Mouse (Mus musculus) heart, postnatal 4 days (tissue): Measurements from ENCODE around the gene Pear1. TPM values are rescaled to one million over a fixed set of nuclear protein-coding genes. Genes with fewer than 3 reads are reported as not detected.

ENCODE experiments used
- DNase-seq: peaks from one replicate; pipeline ENCODE4 v3.0.0; 2021
- total RNA-seq, 2 experiments: library from RNA; stranded (reverse); gene quantifications; 2 replicates each; pipeline ENCODE4 v1.2.3; 2021

Gene Pear1
- total RNA-seq, 2 experiments from 2014 or later: 24.8 to 26.1 TPM

DNA sequence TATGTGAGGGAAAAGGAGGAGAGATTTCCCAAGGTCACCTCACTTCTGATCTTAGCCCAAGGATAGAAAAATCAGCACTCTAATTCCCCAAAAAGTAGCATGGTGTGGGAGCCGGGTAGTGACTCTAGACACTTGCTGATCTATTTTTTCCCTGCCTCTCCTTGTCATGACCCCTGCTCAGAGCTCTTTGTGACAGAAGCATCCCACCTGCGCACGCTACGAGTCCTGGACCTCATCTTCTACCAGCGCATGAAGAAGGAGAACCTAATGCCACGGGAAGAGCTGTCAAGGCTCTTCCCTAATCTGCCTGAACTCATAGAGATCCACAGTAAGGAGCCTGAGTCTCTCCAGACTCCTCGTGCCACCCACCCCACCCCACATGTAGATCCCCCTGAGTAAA lies 97.9 kb downstream of the Pear1 start:
- no peak for DNase-seq

GRCm38 (mm10) chr3:87725396-87726160 lies 98.5 kb downstream of the Pear1 start:
- DNase-seq: no peak

GRCm38 (mm10) chr3:87724556-87724955 lies 99.5 kb downstream of the Pear1 start:
- DNase-seq: no peak

DNA sequence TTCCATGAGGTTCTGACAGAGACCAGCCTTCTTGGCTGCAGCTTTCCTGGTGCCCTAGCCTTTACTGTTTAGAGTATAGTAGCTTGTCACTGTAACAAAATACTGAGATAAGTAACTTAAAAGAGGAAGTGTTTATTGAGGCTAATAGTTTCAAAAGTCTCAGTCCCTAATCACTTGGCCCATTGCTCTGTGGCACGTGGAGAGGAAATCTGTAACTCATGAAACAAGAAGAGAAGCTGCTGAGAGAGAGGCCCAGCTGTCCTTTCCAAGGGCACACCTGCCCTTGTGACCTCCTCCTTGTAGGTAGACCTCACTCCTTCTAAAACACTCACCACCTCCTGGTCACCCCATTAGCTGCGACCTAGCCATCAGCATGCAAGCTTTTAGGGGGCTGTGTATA lies 105.6 kb downstream of the Pear1 start:
- no peak for DNase-seq

Other genes with a start within 250 kb of the Pear1 start
- gene Arhgef11, start 206.7 kb downstream of the Pear1 start, total RNA-seq: 10 to 100 TPM; 22.6 to 22.8 TPM
- under 1 TPM; 0.50 to 0.57 TPM for gene Lrrc71, start 75.7 kb downstream of the Pear1 start, total RNA-seq
- under 1 TPM; 0.09 to 0.10 TPM for gene Ntrk1, start 29.1 kb downstream of the Pear1 start, total RNA-seq
- gene Insrr, start 27.4 kb downstream of the Pear1 start, total RNA-seq: under 1 TPM in 1 of 2 experiments, not detected in 1; 0.07 TPM
- under 1 TPM in 1 of 2 experiments, not detected in 1; 0.12 TPM for gene Sh2d2a, start 22.4 kb upstream of the Pear1 start, total RNA-seq
- 10 to 100 TPM; 56.2 to 56.9 TPM for gene Prcc, start 61.3 kb upstream of the Pear1 start, total RNA-seq
- gene Hdgf, start 82.0 kb upstream of the Pear1 start, total RNA-seq: 100 to 1,000 TPM; 146 to 151 TPM
- 10 to 100 TPM; 68.2 to 68.9 TPM for gene Mrpl24, start 95.2 kb upstream of the Pear1 start, total RNA-seq
- 10 to 100 TPM; 20.1 to 21.2 TPM for gene Isg20l2, start 106.0 kb upstream of the Pear1 start, total RNA-seq
- 1 to 10 TPM; 7.7 to 8.9 TPM for gene Rrnad1, start 106.4 kb upstream of the Pear1 start, total RNA-seq
- gene Crabp2, start 124.4 kb upstream of the Pear1 start, total RNA-seq: 1 to 10 TPM in 1 of 2 experiments, under 1 TPM in 1; 0.91 to 1.0 TPM
- 10 to 100 TPM; 66.5 to 70.4 TPM for gene Nes, start 146.8 kb upstream of the Pear1 start, total RNA-seq
- under 1 TPM; 0.12 to 0.29 TPM for gene Bcan, start 175.9 kb upstream of the Pear1 start, total RNA-seq
- not detected for gene Hapln2, start 203.3 kb upstream of the Pear1 start, total RNA-seq
- 1 to 10 TPM; 7.2 to 7.5 TPM for gene Gpatch4, start 218.8 kb upstream of the Pear1 start, total RNA-seq
- 10 to 100 TPM; 77.4 to 80.8 TPM for gene Naxe, start 234.2 kb upstream of the Pear1 start, total RNA-seq